Mouse (Mus musculus) megakaryocyte, embryonic 14.5 days (primary cell): Measurements from ENCODE around the gene Themis.

ENCODE experiments used
- FLI1 ChIP-seq: IDR thresholded peaks from 2 replicates; pipeline ENCODE4 v1.6.1; 2012; ENCODE audit warnings: low read length, inconsistent platforms, mixed read lengths
- GATA1 ChIP-seq: IDR thresholded peaks from 3 replicates; pipeline ENCODE4 v1.6.1; 2012; ENCODE audit warnings: mixed read lengths, low read length, inconsistent platforms, borderline replicate concordance

DNA sequence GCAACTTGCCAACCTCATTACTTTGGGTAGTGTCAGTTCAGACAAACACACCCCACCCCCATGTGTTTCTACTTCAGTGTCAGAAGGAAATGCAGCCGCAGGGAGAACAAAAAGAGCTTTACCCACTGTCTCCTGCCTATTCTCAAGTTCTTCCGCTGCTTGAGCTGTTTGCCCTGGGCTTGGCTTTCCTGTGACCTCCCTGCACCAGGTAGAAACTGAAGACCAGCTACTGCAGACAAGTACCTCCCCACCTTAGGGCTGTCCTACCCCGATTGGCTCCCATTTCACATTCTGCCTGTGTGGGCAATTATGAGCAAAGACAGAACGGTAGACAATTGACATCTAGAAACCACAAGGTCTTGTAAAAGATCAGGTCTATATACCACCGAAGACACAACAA is at the start of gene Themis:
- TF ChIP-seq GATA1 (no peak), FLI1 (no peak)
